Mouse (Mus musculus): ENCODE results near the gene Efnb3. TPM values are rescaled to one million over a fixed set of nuclear protein-coding genes. Genes with fewer than 3 reads are reported as not detected.
A peak's percentile ranks its signal among the peaks of the same experiment; 100 is the strongest.

Efnb3 gene
- polyA plus RNA-seq, 1 experiment from 2014 or later: 15.5 TPM

DNA sequence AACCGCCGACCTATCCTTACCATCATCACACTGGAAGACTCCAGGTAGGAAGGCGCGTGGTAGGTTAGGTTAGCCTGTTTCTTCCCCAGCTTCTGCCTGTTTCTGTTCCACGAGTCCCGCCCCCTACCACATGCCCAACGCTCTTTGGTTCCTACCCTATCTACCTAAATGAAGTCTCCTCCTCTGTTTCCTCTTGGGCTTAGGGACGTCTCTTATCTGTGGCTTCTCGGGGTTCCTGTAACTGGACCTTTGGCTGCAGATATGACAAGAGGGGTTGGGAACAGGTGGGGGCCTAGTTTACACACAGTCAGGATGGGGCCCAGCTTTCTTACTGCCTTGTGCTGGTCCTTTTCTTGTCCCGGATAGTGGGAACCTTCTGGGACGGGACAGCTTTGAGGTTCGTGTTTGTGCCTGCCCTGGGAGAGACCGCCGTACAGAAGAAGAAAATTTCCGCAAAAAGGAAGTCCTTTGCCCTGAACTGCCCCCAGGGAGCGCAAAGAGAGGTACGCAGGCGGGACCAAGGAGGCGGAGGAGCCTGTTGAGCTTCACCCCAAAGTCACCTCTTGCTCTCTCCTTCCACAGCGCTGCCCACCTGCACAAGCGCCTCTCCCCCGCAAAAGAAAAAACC is 29.3 kb upstream of the Efnb3 start:
- H3K27ac ChIP-seq (ENCODE audit: low read depth, low read length): no peak overlapping the region
- no peak overlapping the region for H3K4me2 ChIP-seq (replicated peaks; ENCODE audit: low read depth, low read length)
- 91% methylated on average over 22 of the region's 22 CpGs for WGBS
- H3K9me3 ChIP-seq (ENCODE audit: control insufficient read depth, low read length): no peaks in the 10 kb centered on the region
- no peak for DNase-seq (ENCODE audit: low spot score)
- H3K4me3 ChIP-seq (ENCODE audit: low read depth, low read length): no peak overlapping the region
- no peak overlapping the region for H3K9ac ChIP-seq (ENCODE audit: low read depth, low read length)
- H3K27me3 ChIP-seq (ENCODE audit: control insufficient read depth, insufficient read depth, low read length): no peaks in the 10 kb centered on the region
- ATAC-seq (ENCODE audit: low FRiP score): no peak
- H3K4me1 ChIP-seq (replicated peaks; ENCODE audit: control insufficient read depth, insufficient read depth, low read length): no peaks in the 10 kb centered on the region
- H3K36me3 ChIP-seq (ENCODE audit: control insufficient read depth, insufficient read depth, low read length): peaks cover 12% of the 10 kb centered on the region; the same call in 1 of the 2 replicates

DNA sequence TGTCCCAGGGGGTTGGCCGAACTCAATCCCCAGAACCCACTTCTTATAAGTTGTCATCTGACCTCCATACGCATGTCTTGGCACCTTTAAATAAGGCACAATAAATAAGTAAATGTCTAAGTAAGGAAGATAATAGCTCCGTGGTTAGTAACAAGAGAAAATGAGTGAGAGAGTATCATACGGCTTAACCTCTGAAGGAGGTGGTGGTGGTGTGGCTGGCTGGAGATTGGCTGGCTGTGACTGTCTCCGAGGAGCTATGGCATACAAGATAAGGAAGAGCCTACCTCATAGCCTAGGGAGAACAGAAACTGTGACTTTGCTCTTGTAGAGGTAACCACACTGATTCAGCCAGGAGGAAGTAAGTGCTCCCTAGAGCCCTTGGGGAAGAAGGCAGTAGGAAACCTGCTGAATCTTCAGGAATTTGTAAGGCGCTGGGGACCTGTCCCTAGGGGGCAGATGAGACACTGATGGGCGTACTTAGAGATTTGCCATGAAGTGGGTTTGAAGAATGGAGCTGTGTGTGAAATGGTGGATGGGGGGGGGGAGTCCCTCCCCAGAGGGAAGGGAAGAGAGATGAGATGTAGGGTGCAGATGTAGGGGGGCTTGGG is 25.8 kb upstream of the Efnb3 start:
- H3K36me3 ChIP-seq (ENCODE audit: control insufficient read depth, insufficient read depth, low read length): peaks cover 12% of the 10 kb centered on the region; the same call in 1 of the 2 replicates
- no peak for ATAC-seq (ENCODE audit: low FRiP score)

DNA sequence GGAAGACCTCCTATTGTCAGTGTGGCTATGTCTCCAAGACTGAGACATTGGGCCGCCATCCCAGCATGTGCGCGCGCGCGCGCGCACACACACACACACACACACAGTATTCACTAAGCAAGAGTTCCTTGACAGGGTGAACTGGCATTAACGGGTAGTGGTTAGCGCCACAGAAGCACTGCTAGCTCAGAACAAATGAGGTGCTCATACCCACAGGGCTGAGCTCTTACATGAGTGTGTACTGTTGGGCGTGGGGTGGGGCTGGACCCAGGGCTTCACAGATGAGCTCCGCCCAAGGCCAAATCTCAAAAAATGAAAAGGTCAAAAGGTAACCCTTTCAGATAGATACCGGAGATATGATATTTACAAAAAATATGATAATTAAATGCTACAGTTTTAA is 24.9 kb upstream of the Efnb3 start:
- ATAC-seq (ENCODE audit: low FRiP score) (no peak), DNase-seq (ENCODE audit: low spot score) (no peak)
- 95% methylated on average over 13 of the region's 13 CpGs for WGBS
- H3K27me3 ChIP-seq (ENCODE audit: control insufficient read depth, insufficient read depth, low read length): no peaks in the 10 kb centered on the region
- peaks cover 2% of the 10 kb centered on the region; the same call in 1 of the 2 replicates for H3K4me1 ChIP-seq (replicated peaks; ENCODE audit: control insufficient read depth, insufficient read depth, low read length)
- H3K36me3 ChIP-seq (ENCODE audit: control insufficient read depth, insufficient read depth, low read length): peaks cover 12% of the 10 kb centered on the region; the same call in 1 of the 2 replicates
- H3K9ac ChIP-seq (ENCODE audit: low read depth, low read length): no peak overlapping the region
- H3K9me3 ChIP-seq (ENCODE audit: control insufficient read depth, low read length): no peaks in the 10 kb centered on the region
- H3K4me3 ChIP-seq (ENCODE audit: low read depth, low read length): no peak overlapping the region
- H3K4me2 ChIP-seq (replicated peaks; ENCODE audit: low read depth, low read length): no peak overlapping the region
- H3K27ac ChIP-seq (ENCODE audit: low read depth, low read length): no peak overlapping the region

More for the DNA sequence above, 25.8 kb upstream of the Efnb3 start:
- Histone ChIP-seq H3K27ac (ENCODE audit: low read depth, low read length) (no peak overlapping the region), H3K4me3 (ENCODE audit: low read depth, low read length) (no peak overlapping the region), H3K9ac (ENCODE audit: low read depth, low read length) (no peak overlapping the region), H3K4me2 (replicated peaks; ENCODE audit: low read depth, low read length) (no peak overlapping the region), H3K27me3 (ENCODE audit: control insufficient read depth, insufficient read depth, low read length) (no peaks in the 10 kb centered on the region), H3K9me3 (ENCODE audit: control insufficient read depth, low read length) (no peaks in the 10 kb centered on the region), H3K4me1 (replicated peaks; ENCODE audit: control insufficient read depth, insufficient read depth, low read length) (peaks cover 2% of the 10 kb centered on the region; the same call in 1 of the 2 replicates)
- no peak for DNase-seq (ENCODE audit: low spot score)
- 84% methylated on average over 7 of the region's 7 CpGs for WGBS

DNA sequence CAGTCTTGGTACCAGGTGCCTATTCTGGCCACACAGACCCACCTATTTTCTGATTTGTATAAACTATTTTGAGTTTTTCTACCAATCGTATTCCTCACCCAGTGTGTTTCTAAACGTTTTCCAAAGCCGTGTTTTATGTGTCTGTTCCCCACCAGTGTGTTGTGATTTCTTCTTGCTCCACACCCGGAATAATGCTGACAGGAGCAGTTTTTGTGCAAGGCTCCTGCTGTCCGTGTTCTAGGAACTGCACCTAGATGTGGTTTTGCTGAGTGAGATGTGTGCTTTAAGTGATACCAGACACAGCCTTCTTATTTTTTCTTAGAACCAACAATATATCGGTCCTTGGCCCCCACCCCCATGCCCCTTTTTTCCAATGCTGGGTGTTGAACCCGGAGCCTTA is 24.0 kb upstream of the Efnb3 start:
- H3K27me3 ChIP-seq (ENCODE audit: control insufficient read depth, insufficient read depth, low read length): no peaks in the 10 kb centered on the region
- no peak overlapping the region for H3K4me3 ChIP-seq (ENCODE audit: low read depth, low read length)
- WGBS: 88% methylated on average over 7 of the region's 7 CpGs
- ATAC-seq (ENCODE audit: low FRiP score) (no peak), DNase-seq (ENCODE audit: low spot score) (no peak)
- H3K36me3 ChIP-seq (ENCODE audit: control insufficient read depth, insufficient read depth, low read length): peaks cover 9% of the 10 kb centered on the region; the same call in 1 of the 2 replicates
- H3K27ac ChIP-seq (ENCODE audit: low read depth, low read length): no peak overlapping the region
- H3K9me3 ChIP-seq (ENCODE audit: control insufficient read depth, low read length): no peaks in the 10 kb centered on the region
- no peak overlapping the region for H3K4me2 ChIP-seq (replicated peaks; ENCODE audit: low read depth, low read length)
- peaks cover 2% of the 10 kb centered on the region; the same call in 1 of the 2 replicates for H3K4me1 ChIP-seq (replicated peaks; ENCODE audit: control insufficient read depth, insufficient read depth, low read length)
- no peak overlapping the region for H3K9ac ChIP-seq (ENCODE audit: low read depth, low read length)

DNA sequence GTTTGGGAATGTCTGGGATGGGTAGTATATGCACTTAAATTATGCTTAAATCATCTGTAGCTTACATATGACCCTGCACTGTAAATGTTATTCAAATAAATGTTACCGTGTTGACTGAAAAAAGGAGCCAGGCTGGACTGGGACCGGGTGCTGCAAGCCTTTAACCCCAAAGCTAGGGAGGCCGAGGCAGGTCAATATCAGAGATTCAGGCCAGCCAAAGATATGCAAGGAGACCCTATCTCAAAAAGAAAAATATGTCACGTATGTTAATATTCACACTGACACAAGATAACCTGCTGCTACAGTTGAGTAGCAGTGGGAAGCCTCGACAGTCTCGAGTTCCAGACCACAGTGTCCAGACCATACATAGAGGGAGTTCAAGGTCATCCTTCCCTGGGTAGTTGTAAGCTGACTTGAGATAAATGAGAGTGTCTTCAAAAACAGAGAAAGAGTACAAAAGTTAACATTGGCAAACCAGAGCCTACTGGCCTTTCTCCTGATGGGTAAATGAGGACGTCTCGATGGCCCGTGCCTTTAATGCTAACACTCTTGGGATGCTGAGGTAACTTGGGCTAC is 22.3 kb upstream of the Efnb3 start:
- DNase-seq (ENCODE audit: low spot score) (no peak), ATAC-seq (ENCODE audit: low FRiP score) (no peak)
- H3K4me1 ChIP-seq (replicated peaks; ENCODE audit: control insufficient read depth, insufficient read depth, low read length): peaks cover 8% of the 10 kb centered on the region
- H3K4me3 ChIP-seq (ENCODE audit: low read depth, low read length): peak overlapping the region; percentile 63; the same call in 1 of the 2 replicates
- 0 out of 2 replicates have a peak, but pooled peaks cover 2% of the 10 kb centered on the region for H3K36me3 ChIP-seq (ENCODE audit: control insufficient read depth, insufficient read depth, low read length)
- no peaks in the 10 kb centered on the region for H3K27me3 ChIP-seq (ENCODE audit: control insufficient read depth, insufficient read depth, low read length)
- 61% methylated on average over 9 of the region's 9 CpGs for WGBS
- H3K27ac ChIP-seq (ENCODE audit: low read depth, low read length): no peak overlapping the region
- peak overlapping the region; percentile 77 for H3K4me2 ChIP-seq (replicated peaks; ENCODE audit: low read depth, low read length)
- H3K9me3 ChIP-seq (ENCODE audit: control insufficient read depth, low read length): no peaks in the 10 kb centered on the region
- peak overlapping the region; percentile 28; the same call in 1 of the 2 replicates for H3K9ac ChIP-seq (ENCODE audit: low read depth, low read length)

DNA sequence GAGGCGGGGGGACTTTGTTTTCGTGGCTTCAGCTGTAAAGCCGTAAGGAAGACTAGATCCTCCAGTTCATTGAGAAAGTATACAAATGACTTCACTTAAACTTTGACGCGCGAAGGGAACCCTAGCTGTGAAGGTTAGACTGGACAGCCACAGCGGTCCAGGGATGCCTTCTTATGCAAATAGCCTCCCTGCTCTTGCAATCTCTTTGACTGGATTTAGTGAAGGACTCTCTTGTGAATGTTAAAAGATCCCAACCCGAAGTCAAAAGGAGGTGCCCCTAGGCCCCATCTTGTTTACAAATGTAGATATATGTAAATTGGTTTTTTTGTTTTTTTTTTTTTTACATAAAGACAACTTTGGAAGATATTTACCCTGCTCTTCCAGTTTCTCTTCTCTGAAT is 21.8 kb upstream of the Efnb3 start:
- Histone ChIP-seq H3K27me3 (ENCODE audit: control insufficient read depth, insufficient read depth, low read length) (no peaks in the 10 kb centered on the region), H3K4me1 (replicated peaks; ENCODE audit: control insufficient read depth, insufficient read depth, low read length) (peaks cover 12% of the 10 kb centered on the region), H3K36me3 (ENCODE audit: control insufficient read depth, insufficient read depth, low read length) (no peaks in the 10 kb centered on the region), H3K4me3 (ENCODE audit: low read depth, low read length) (peak overlapping the region; percentile 63), H3K27ac (ENCODE audit: low read depth, low read length) (peak overlapping the region; percentile 84), H3K9me3 (ENCODE audit: control insufficient read depth, low read length) (no peaks in the 10 kb centered on the region), H3K9ac (ENCODE audit: low read depth, low read length) (peak overlapping the region; percentile 62), H3K4me2 (replicated peaks; ENCODE audit: low read depth, low read length) (peak overlapping the region; percentile 77)
- DNase-seq (ENCODE audit: low spot score) (peak; percentile 52), ATAC-seq (ENCODE audit: low FRiP score) (no peak)
- 2% methylated on average over 8 of the region's 8 CpGs for WGBS

DNA sequence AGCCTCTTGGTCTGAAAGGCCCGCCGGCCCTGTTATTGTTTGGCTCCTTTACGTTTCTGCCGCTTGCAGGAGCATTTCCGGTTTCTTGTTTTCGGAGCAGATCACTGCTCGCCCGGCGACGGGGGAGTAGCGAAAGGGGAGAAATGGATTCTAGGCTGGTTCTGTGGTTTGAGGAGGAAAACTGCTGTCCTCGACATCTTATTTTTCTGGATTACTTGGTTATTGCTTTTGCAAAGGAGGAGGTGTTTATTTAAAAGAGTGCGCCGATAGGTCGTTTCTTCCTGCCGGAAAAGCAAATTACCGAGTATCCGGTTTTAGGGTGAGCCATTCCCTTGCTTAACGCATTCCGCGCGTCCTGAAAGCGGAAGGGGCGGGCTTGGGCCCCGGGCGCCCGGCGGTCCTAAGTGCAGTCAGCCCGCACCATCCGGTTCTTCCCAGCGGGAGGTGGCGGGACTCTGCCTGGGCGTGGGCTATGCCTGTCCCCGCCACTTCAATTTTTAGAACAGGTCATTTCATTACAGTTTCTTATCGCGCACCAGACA is 21.2 kb upstream of the Efnb3 start:
- Histone ChIP-seq H3K4me2 (replicated peaks; ENCODE audit: low read depth, low read length) (peak overlapping the region; percentile 77), H3K4me1 (replicated peaks; ENCODE audit: control insufficient read depth, insufficient read depth, low read length) (peaks cover 13% of the 10 kb centered on the region), H3K27me3 (ENCODE audit: control insufficient read depth, insufficient read depth, low read length) (no peaks in the 10 kb centered on the region), H3K36me3 (ENCODE audit: control insufficient read depth, insufficient read depth, low read length) (no peaks in the 10 kb centered on the region), H3K27ac (ENCODE audit: low read depth, low read length) (peak overlapping the region; percentile 84), H3K9ac (ENCODE audit: low read depth, low read length) (peak overlapping the region; percentile 62), H3K9me3 (ENCODE audit: control insufficient read depth, low read length) (no peaks in the 10 kb centered on the region), H3K4me3 (ENCODE audit: low read depth, low read length) (peak overlapping the region; percentile 63)
- peak; percentile 96 for DNase-seq (ENCODE audit: low spot score)
- 0% methylated on average over 36 of the region's 36 CpGs for WGBS
- ATAC-seq (ENCODE audit: low FRiP score): peak; percentile 88

DNA sequence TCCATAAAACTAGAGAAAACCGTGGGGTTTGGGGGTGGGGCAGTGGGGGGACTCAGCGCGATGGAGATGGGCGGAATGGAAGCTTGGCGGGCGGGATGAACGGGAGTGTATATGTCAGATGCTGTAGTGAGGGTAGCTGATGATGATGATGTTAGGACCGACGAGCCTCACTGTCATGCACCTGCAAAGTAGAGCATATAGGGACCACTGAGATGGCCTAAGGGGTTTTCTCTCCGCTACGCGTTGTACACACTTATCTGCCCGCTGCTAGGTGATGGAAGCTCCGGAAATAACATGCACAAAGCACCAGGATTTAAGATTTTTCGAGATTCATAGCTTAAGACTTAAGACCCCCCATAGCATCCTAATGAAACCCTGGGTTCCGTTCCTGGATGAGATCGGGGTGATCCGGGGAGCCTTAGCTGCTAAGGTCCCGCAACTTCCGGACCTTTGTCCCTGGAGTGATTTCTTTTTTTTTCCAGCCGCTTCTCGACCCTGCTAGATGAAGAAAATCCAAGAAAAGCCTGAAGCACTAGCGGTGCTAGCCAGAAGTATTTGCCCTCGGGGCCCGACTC is 20.7 kb upstream of the Efnb3 start:
- ATAC-seq (ENCODE audit: low FRiP score) (peak; percentile 6; the same call in 1 of the 2 replicates), DNase-seq (ENCODE audit: low spot score) (no peak)
- H3K27me3 ChIP-seq (ENCODE audit: control insufficient read depth, insufficient read depth, low read length): no peaks in the 10 kb centered on the region
- peaks cover 13% of the 10 kb centered on the region for H3K4me1 ChIP-seq (replicated peaks; ENCODE audit: control insufficient read depth, insufficient read depth, low read length)
- H3K4me3 ChIP-seq (ENCODE audit: low read depth, low read length): peak overlapping the region; percentile 63
- peak overlapping the region; percentile 84 for H3K27ac ChIP-seq (ENCODE audit: low read depth, low read length)
- WGBS: under 1% methylated on average over 25 of the region's 25 CpGs
- peak overlapping the region; percentile 77 for H3K4me2 ChIP-seq (replicated peaks; ENCODE audit: low read depth, low read length)
- no peaks in the 10 kb centered on the region for H3K9me3 ChIP-seq (ENCODE audit: control insufficient read depth, low read length)
- peak overlapping the region; percentile 62 for H3K9ac ChIP-seq (ENCODE audit: low read depth, low read length)
- no peaks in the 10 kb centered on the region for H3K36me3 ChIP-seq (ENCODE audit: control insufficient read depth, insufficient read depth, low read length)

Data from hindbrain, embryonic 11.5 days (tissue).